Comparison of ENCODE assay signal across 19 mouse cellular contexts in genomic region chr13:113433456-113433855, GRCm38 (mm10).
DNase-seq lines count a peak whose midpoint lies in the region; ATAC-seq and TF ChIP-seq lines count a peak whose summit lies in the region.
"Had no signal": no experiment of that assay in that cellular context is flagged by ENCODE, and none has a peak within 500 bp of the region (broad histone marks: within the 10 kb centered on the region; RNA-seq: fewer than 3 reads in every experiment).

No protein-coding gene starts in this region.

- no peaks in the 10 kb centered on the region for H3K36me3 ChIP-seq in intestine, embryonic 16.5 days (ENCODE audit: control insufficient read depth, insufficient read depth, low read length)
- no peaks in the 10 kb centered on the region for H3K36me3 ChIP-seq in intestine, postnatal 0 days (ENCODE audit: control insufficient read depth, insufficient read depth)
- no peaks in the 10 kb centered on the region for H3K36me3 ChIP-seq in megakaryocyte, embryonic 14.5 days (replicated peaks; ENCODE audit: low read length)
- H3K36me3 ChIP-seq: limb, embryonic 15.5 days had no signal

- no peak overlapping the region for H3K9ac ChIP-seq in intestine, embryonic 16.5 days (ENCODE audit: low read depth, low read length)
- no peak overlapping the region for H3K9ac ChIP-seq in intestine, postnatal 0 days (ENCODE audit: low read depth, low read length)
- H3K9ac ChIP-seq: limb, embryonic 15.5 days had no signal

- DNase-seq in lung, postnatal 25 days (ENCODE audit: low spot score) = peak; percentile 15
- DNase-seq in lung, adult 18-20 months = no peak
- DNase-seq in brain, adult 2 months (ENCODE audit: low read depth, low spot score) = peak; percentile 20
- DNase-seq in embryo, embryonic 9.5 days (ENCODE audit: extremely low spot score) = no peak
- DNase-seq: adrenal gland, postnatal 14 days; cerebellum, adult 9-10 months; gastrocnemius, postnatal 10 days; heart, postnatal 4 days; kidney, adult 9 months; kidney, postnatal 36 days; right cerebral cortex, postnatal 14 days; thymus, adult 18-20 months had no signal

- peak overlapping the region; percentile 41; the same call in 1 of the 2 replicates for H3K27ac ChIP-seq in intestine, embryonic 16.5 days (ENCODE audit: low read length)
- no peak overlapping the region for H3K27ac ChIP-seq in intestine, postnatal 0 days (ENCODE audit: low read depth, low read length)
- H3K27ac ChIP-seq: limb, embryonic 15.5 days had no signal

- no peaks in the 10 kb centered on the region for H3K27me3 ChIP-seq in intestine, embryonic 16.5 days (replicated peaks; ENCODE audit: control insufficient read depth, insufficient read depth, low read length)
- H3K27me3 ChIP-seq in intestine, postnatal 0 days (replicated peaks; ENCODE audit: control insufficient read depth, insufficient read depth, low read length) = no peaks in the 10 kb centered on the region
- H3K27me3 ChIP-seq in megakaryocyte, embryonic 14.5 days (replicated peaks) = no peaks in the 10 kb centered on the region
- H3K27me3 ChIP-seq: limb, embryonic 15.5 days; Patski had no signal

- H3K4me2 ChIP-seq in intestine, embryonic 16.5 days (ENCODE audit: low read depth, low read length) = no peak overlapping the region
- H3K4me2 ChIP-seq in intestine, postnatal 0 days (replicated peaks; ENCODE audit: low read depth) = no peak overlapping the region
- H3K4me2 ChIP-seq: heart, embryonic 11.5 days; limb, embryonic 15.5 days had no signal

- H3K4me1 ChIP-seq in intestine, embryonic 16.5 days (ENCODE audit: control insufficient read depth, insufficient read depth, low read length) = 0 out of 2 replicates have a peak, but pooled peaks cover 2% of the 10 kb centered on the region
- no peaks in the 10 kb centered on the region for H3K4me1 ChIP-seq in intestine, postnatal 0 days (replicated peaks; ENCODE audit: control insufficient read depth, insufficient read depth, low read length)
- peaks cover 12% of the 10 kb centered on the region for H3K4me1 ChIP-seq in megakaryocyte, embryonic 14.5 days
- H3K4me1 ChIP-seq: limb, embryonic 15.5 days had no signal

- no peak for ATAC-seq in intestine, embryonic 16.5 days
- ATAC-seq in intestine, postnatal 0 days = no peak
- ATAC-seq: activated CD4-positive, CD25-positive, alpha-beta regulatory T cell, adult 4 months; Patski had no signal

- no peaks in the 10 kb centered on the region for H3K9me3 ChIP-seq in intestine, embryonic 16.5 days (ENCODE audit: control insufficient read depth, low read length)
- H3K9me3 ChIP-seq in intestine, postnatal 0 days (ENCODE audit: control insufficient read depth) = no peaks in the 10 kb centered on the region
- peaks cover 8% of the 10 kb centered on the region for H3K9me3 ChIP-seq in megakaryocyte, embryonic 14.5 days
- H3K9me3 ChIP-seq: limb, embryonic 15.5 days had no signal

- H3K4me3 ChIP-seq in intestine, embryonic 16.5 days (ENCODE audit: low read length) = no peak overlapping the region
- H3K4me3 ChIP-seq in intestine, postnatal 0 days (ENCODE audit: low read depth, low read length) = no peak overlapping the region
- peak overlapping the region; percentile 16 for H3K4me3 ChIP-seq in megakaryocyte, embryonic 14.5 days (replicated peaks)
- H3K4me3 ChIP-seq: limb, embryonic 15.5 days had no signal

- WGBS in intestine, embryonic 16.5 days = 67% methylated on average over 5 of the region's 5 CpGs
- WGBS in intestine, postnatal 0 days = 63% methylated on average over 5 of the region's 5 CpGs

- TF ChIP-seq CTCF in intestine, postnatal 0 days (IDR thresholded peaks at IDR 0.05; ENCODE audit: low read depth) = no peak

Comparison
In these comparisons a context has a peak if more than half of its experiments do, and no peak if none do; other contexts are left out.
1. DNase-seq: peak in lung, postnatal 25 days (single experiment) and brain, adult 2 months (single experiment); none in lung, adult 18-20 months (0 of 2) and embryo, embryonic 9.5 days (single experiment).